Mouse (Mus musculus) cerebellum, postnatal 14 days (tissue): ENCODE data around the gene Bag5.
"Not testable (repeated sequence)": the region's sequence is repeated elsewhere in the genome, so short reads cannot be mapped to it uniquely, and the experiment has no call there.

Experiments used
- DNase-seq, 2 experiments: peaks; one replicate each; pipeline ENCODE4 v3.0.0; 2021; ENCODE audit warnings: mixed read lengths in 2 of 2

Gene Bag5

GRCm38 (mm10) chr12:111734912-111735311 is 21.9 kb upstream of the Bag5 start:
- DNase-seq, result peak; percentile 52 to 73

GRCm38 (mm10) chr12:111732921-111733320 is 19.9 kb upstream of the Bag5 start:
- peak; percentile 45 to 58 for DNase-seq

GRCm38 (mm10) chr12:111731822-111732807 is 19.1 kb upstream of the Bag5 start:
- DNase-seq, result peak; percentile 96

- no peak for DNase-seq
Observed at GRCm38 (mm10) chr12:111727956-111728355, 14.9 kb upstream of the Bag5 start.

- DNase-seq, result peak; percentile 45
Observed at GRCm38 (mm10) chr12:111726122-111726463, 13.0 kb upstream of the Bag5 start.

- DNase-seq, result peak; percentile 49 to 53
Observed at GRCm38 (mm10) chr12:111725338-111726121, 12.5 kb upstream of the Bag5 start.

GRCm38 (mm10) chr12:111724638-111725337 is 11.7 kb upstream of the Bag5 start:
- DNase-seq, result peak; percentile 82 to 83

GRCm38 (mm10) chr12:111722654-111723053 is 9.6 kb upstream of the Bag5 start:
- peak; percentile 79 to 94 for DNase-seq

- DNase-seq, result no peak
Observed at GRCm38 (mm10) chr12:111720222-111720621, 7.2 kb upstream of the Bag5 start.

GRCm38 (mm10) chr12:111718656-111719055 is 5.6 kb upstream of the Bag5 start:
- DNase-seq, result peak; percentile 65 to 76

GRCm38 (mm10) chr12:111716505-111716904 is 3.4 kb upstream of the Bag5 start:
- no peak for DNase-seq

- DNase-seq, result not testable (repeated sequence)
Observed at GRCm38 (mm10) chr12:111713880-111714279, 823 bp upstream of the Bag5 start.

GRCm38 (mm10) chr12:111712476-111712875 is 581 bp downstream of the Bag5 start:
- DNase-seq, result no peak

- no peak for DNase-seq
Observed at GRCm38 (mm10) chr12:111710091-111710490, 3.0 kb downstream of the Bag5 start.

GRCm38 (mm10) chr12:111708181-111708580 is 4.9 kb downstream of the Bag5 start:
- DNase-seq, result peak; percentile 32 to 67

- DNase-seq, result peak in 1 of 2 experiments; percentile 43
Observed at GRCm38 (mm10) chr12:111705186-111705973, 7.7 kb downstream of the Bag5 start.

- peak in 1 of 2 experiments; percentile 29 for DNase-seq
Observed at GRCm38 (mm10) chr12:111704609-111705008, 8.4 kb downstream of the Bag5 start.

- no peak for DNase-seq
Observed at GRCm38 (mm10) chr12:111703301-111703700, 9.8 kb downstream of the Bag5 start.

- DNase-seq, result no peak
Observed at GRCm38 (mm10) chr12:111700920-111701458, 12.1 kb downstream of the Bag5 start.

GRCm38 (mm10) chr12:111699542-111699941 is 13.5 kb downstream of the Bag5 start:
- no peak for DNase-seq

- DNase-seq, result peak; percentile 79 to 83
Observed at GRCm38 (mm10) chr12:111698346-111698913, 14.6 kb downstream of the Bag5 start.
